Mouse (Mus musculus) midbrain, embryonic 13.5 days (tissue): ENCODE results near the gene Smoc2. TPM values are rescaled to one million over a fixed set of nuclear protein-coding genes. Genes with fewer than 3 reads are reported as not detected.

ENCODE experiments used
- polyA plus RNA-seq: library from polyadenylated mRNA; unstranded; fragments of >200 nt; fragmentation: Nextera tagmentation; extraction: Ambion mirVana; gene quantifications from 2 replicates; pipeline ENCODE4 v1.2.1, GENCODE M21; 2015

Gene Smoc2
- polyA plus RNA-seq, 1 experiment from 2014 or later = 1.6 TPM

Other genes starting within 250 kb of the Smoc2 start
- not detected in 2 replicates for gene Gm7358, start 220.0 kb upstream of the Smoc2 start, polyA plus RNA-seq
- gene Dact2, start 75.2 kb upstream of the Smoc2 start, polyA plus RNA-seq = 0.66 and 0.94 TPM in 2 replicates